Mouse (Mus musculus) gastrocnemius, adult 2 months (tissue): ENCODE results near the gene Pigo. TPM values are rescaled to one million over a fixed set of nuclear protein-coding genes. Genes with fewer than 3 reads are reported as not detected.
"Not testable (repeated sequence)": the region's sequence is repeated elsewhere in the genome, so short reads cannot be mapped to it uniquely, and the experiment has no call there.

Experiments used
- DNase-seq: peaks from one replicate; pipeline ENCODE4 v3.0.0; 2022
- H3K27ac ChIP-seq: fragments of 200-600 bp; 2 replicates; pipeline ENCODE4 v1.8.1; 2022; ENCODE audit warnings: mild to moderate bottlenecking
- H3K4me3 ChIP-seq: fragments of 200-600 bp; 2 replicates; pipeline ENCODE4 v1.8.1; 2022; ENCODE audit warnings: mild to moderate bottlenecking, moderate library complexity
- CTCF ChIP-seq: fragments of 200-600 bp; IDR thresholded peaks from 2 replicates; pipeline ENCODE4 v1.8.1; 2022; ENCODE audit warnings: antibody characterized with exemption, mild to moderate bottlenecking, moderate library complexity
- intact Hi-C: fragments of 180-260 bp; cut with DNase I; formaldehyde crosslinking; loops from one replicate; pipeline ENCODE4 v1.15.1; 2025
- total RNA-seq, 2 experiments: library from RNA; stranded (reverse); gene quantifications; 2 replicates each; pipeline ENCODE4 v1.2.3; 2021

Pigo gene
- total RNA-seq, 2 experiments from 2014 or later = 4.9 to 10.2 TPM

- H3K27ac ChIP-seq = no peak overlapping the region
- no peak for DNase-seq
- no peak for TF ChIP-seq CTCF
- H3K4me3 ChIP-seq = no peak overlapping the region
- intact Hi-C loops = no loop called here
Observed at GRCm38 (mm10) chr4:43018156-43018555, 7.5 kb downstream of the Pigo start.

- no peak overlapping the region for H3K4me3 ChIP-seq
- no peak for TF ChIP-seq CTCF
- intact Hi-C loops = no loop called here
- no peak overlapping the region for H3K27ac ChIP-seq
- DNase-seq = no peak
Observed at GRCm38 (mm10) chr4:43012091-43012490, 13.5 kb downstream of the Pigo start.

- Histone ChIP-seq H3K27ac (peak within 1 kb of the TSS; percentile 70), H3K4me3 (peak within 1 kb of the TSS; percentile 89)
- intact Hi-C loops = no loop called here
- DNase-seq = peak; percentile 88
- no peak for TF ChIP-seq CTCF
Observed at GRCm38 (mm10) chr4:43010161-43011038, 15.2 kb downstream of the Pigo start, which contains the start of gene Fancg. Gene Fancg, minus strand, starts transcription at chr4:43010506.

GRCm38 (mm10) chr4:43005765-43006164, 19.9 kb downstream of the Pigo start:
- Histone ChIP-seq H3K4me3 (no peak overlapping the region), H3K27ac (no peak overlapping the region)
- TF ChIP-seq CTCF = peak; percentile 70
- no peak for DNase-seq
- intact Hi-C loops = loop anchor here (1.0 kb wide), 1 partner anchor 20 kb away; the partner anchor contains the start of gene Pigo

GRCm38 (mm10) chr4:43004951-43005350, 20.7 kb downstream of the Pigo start:
- Histone ChIP-seq H3K4me3 (no peak overlapping the region), H3K27ac (no peak overlapping the region)
- DNase-seq = no peak
- TF ChIP-seq CTCF = no peak
- intact Hi-C loops = loop anchor here (1.0 kb wide), 1 partner anchor 20 kb away; the partner anchor contains the start of gene Pigo

GRCm38 (mm10) chr4:43002756-43003439, 22.7 kb downstream of the Pigo start:
- intact Hi-C loops = no loop called here
- DNase-seq = peak; percentile 76
- peak; percentile 26; the same call in 1 of the 2 replicates for TF ChIP-seq CTCF
- H3K27ac ChIP-seq = peak overlapping the region; percentile 68
- no peak overlapping the region for H3K4me3 ChIP-seq

GRCm38 (mm10) chr4:43001272-43001671, 24.3 kb downstream of the Pigo start:
- DNase-seq = no peak
- TF ChIP-seq CTCF = no peak
- Histone ChIP-seq H3K4me3 (no peak overlapping the region), H3K27ac (peak overlapping the region; percentile 86)
- intact Hi-C loops = no loop called here

GRCm38 (mm10) chr4:43000141-43000986, 25.3 kb downstream of the Pigo start, which contains the start of gene Vcp:
Gene Vcp, minus strand, starts transcription at chr4:43000507.
- intact Hi-C loops = not testable (repeated sequence)
- Histone ChIP-seq H3K4me3 (peak within 1 kb of the TSS; percentile 98), H3K27ac (peak within 1 kb of the TSS; percentile 99)
- peak; percentile 100 for DNase-seq

GRCm38 (mm10) chr4:42999451-43000140, 26.0 kb downstream of the Pigo start:
- intact Hi-C loops = no loop called here
- H3K27ac ChIP-seq = peak overlapping the region; percentile 99
- H3K4me3 ChIP-seq = peak overlapping the region; percentile 98
- TF ChIP-seq CTCF = peak; percentile 38
- DNase-seq = peak; percentile 88

- H3K27ac ChIP-seq = peak overlapping the region; percentile 99
- no peak for DNase-seq
- TF ChIP-seq CTCF = no peak
- peak overlapping the region; percentile 98 for H3K4me3 ChIP-seq
- intact Hi-C loops = no loop called here
Observed at GRCm38 (mm10) chr4:42998022-42998421, 27.6 kb downstream of the Pigo start.

GRCm38 (mm10) chr4:42988296-42988695, 37.3 kb downstream of the Pigo start:
- intact Hi-C loops = no loop called here
- Histone ChIP-seq H3K27ac (no peak overlapping the region), H3K4me3 (no peak overlapping the region)
- peak; percentile 34 for TF ChIP-seq CTCF
- no peak for DNase-seq

GRCm38 (mm10) chr4:42980467-42980866, 45.2 kb downstream of the Pigo start:
- H3K27ac ChIP-seq, H3K4me3 ChIP-seq, intact Hi-C loops, DNase-seq: not testable (repeated sequence)
